Mouse (Mus musculus) forebrain, embryonic 10.5 days (tissue): ENCODE data around the gene Fcrla. TPM values are rescaled to one million over a fixed set of nuclear protein-coding genes. Genes with fewer than 3 reads are reported as not detected.
"Not testable (repeated sequence)": the region's sequence is repeated elsewhere in the genome, so short reads cannot be mapped to it uniquely, and the experiment has no call there.

Source experiments
- DNase-seq: peaks from one replicate; pipeline ENCODE4 v3.0.0-alpha.2; 2017; ENCODE audit warnings: low spot score; ENCODE audit errors: extremely low spot score
- H3K27ac ChIP-seq: fragments of 300-500 bp; sonication (generic); 2 replicates; pipeline ENCODE4 v1.5.1; 2016; ENCODE audit warnings: mild to moderate bottlenecking
- H3K27me3 ChIP-seq: fragments of 300-500 bp; sonication (generic); 2 replicates; pipeline ENCODE4 v1.6.1; 2016; ENCODE audit warnings: mild to moderate bottlenecking; ENCODE audit not compliant: poor library complexity, severe bottlenecking
- H3K36me3 ChIP-seq: fragments of 300-500 bp; sonication (generic); replicated peaks from 2 replicates; pipeline ENCODE4 v1.6.1; 2016; ENCODE audit warnings: mild to moderate bottlenecking, moderate library complexity
- H3K4me1 ChIP-seq: fragments of 300-500 bp; sonication (generic); 2 replicates; pipeline ENCODE4 v1.6.1; 2016
- H3K4me3 ChIP-seq: fragments of 300-500 bp; sonication (generic); 2 replicates; pipeline ENCODE4 v1.5.1; 2016; ENCODE audit warnings: mild to moderate bottlenecking, moderate library complexity
- H3K9me3 ChIP-seq: fragments of 300-500 bp; sonication (generic); 2 replicates; pipeline ENCODE4 v1.6.1; 2016; ENCODE audit warnings: mild to moderate bottlenecking, moderate library complexity
- WGBS: fragments of 180-500 bp; shearing (Covaris S2); methylation state at CpG from one replicate; pipeline ENCODE4 v1.1.7; 2016; 5-methylcytosine and 5-hydroxymethylcytosine counted together
- polyA plus RNA-seq: library from polyadenylated mRNA; unstranded; fragments of >200 nt; fragmentation: Nextera tagmentation; extraction: Ambion mirVana; gene quantifications from 2 replicates; pipeline ENCODE4 v1.2.1, GENCODE M21; 2016

Fcrla gene
- polyA plus RNA-seq, 1 experiment from 2014 or later, result not detected

DNA sequence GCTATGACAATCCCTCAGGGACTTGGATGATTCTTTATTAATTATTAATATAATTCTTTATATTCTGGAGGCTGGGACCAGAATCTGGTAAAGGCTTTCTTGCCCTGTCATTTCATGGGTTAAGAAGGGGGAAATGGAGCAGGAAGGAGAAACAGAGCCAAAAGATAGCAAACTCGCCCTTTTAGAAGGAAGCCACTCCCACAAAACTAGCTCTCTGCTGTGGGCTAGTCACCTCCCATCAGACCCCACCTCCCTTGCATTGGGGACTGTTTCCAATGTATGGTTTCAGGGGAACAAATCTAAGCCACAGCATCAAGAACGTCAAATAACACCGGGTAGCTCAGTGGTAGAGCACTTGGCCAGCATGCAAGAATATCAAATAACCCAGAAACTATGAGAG is 30.8 kb upstream of the Fcrla start:
- Histone ChIP-seq H3K9me3 (no peaks in the 10 kb centered on the region), H3K4me1 (no peaks in the 10 kb centered on the region), H3K36me3 (no peaks in the 10 kb centered on the region), H3K27ac (no peak overlapping the region), H3K4me3 (no peak overlapping the region), H3K27me3 (no peaks in the 10 kb centered on the region)
- 60% methylated on average over 3 of the region's 3 CpGs for WGBS
- DNase-seq, result no peak

DNA sequence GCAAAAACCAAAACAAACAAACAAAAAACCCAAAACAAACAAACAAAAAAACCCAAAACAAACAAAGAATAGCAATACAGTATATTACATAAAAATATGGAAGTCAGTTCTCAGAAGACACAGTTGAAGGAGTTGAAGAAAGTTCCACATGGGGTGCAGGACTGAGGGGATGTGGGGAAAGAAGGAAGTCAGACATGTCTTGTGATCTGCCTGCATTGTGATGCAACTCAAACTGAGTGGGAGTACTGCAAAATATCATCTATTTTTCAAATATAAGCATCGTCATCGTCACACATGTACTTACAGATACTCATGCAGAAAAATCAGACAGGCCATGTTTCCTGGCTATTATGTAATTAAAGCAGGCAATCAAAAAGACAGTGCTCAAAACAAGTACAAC is 25.8 kb upstream of the Fcrla start:
- no peak overlapping the region for H3K27ac ChIP-seq
- WGBS, result 91% methylated on average over 2 of the region's 2 CpGs
- no peaks in the 10 kb centered on the region for H3K9me3 ChIP-seq
- H3K36me3 ChIP-seq, result no peaks in the 10 kb centered on the region
- H3K4me1 ChIP-seq, result no peaks in the 10 kb centered on the region
- DNase-seq, result no peak
- no peaks in the 10 kb centered on the region for H3K27me3 ChIP-seq
- no peak overlapping the region for H3K4me3 ChIP-seq

DNA sequence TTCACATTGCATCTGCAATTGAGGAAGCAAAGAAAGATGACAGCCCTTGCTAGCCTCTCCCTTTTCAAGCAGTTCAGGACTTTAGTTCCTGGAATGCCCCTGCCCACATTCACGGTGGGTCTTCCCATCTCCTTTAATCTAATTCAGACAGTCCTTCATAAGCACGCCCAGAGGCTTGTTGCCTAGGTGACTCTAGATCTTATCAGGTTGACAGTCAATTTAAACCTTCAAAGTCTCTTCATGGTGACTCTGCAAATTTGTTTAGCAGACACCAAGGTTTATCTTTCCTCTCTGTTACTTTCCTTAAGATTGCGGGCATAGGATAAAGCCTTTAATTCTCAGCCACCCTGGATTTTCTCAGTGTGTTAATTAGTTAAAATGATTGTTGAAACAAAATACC is 23.4 kb upstream of the Fcrla start:
- Histone ChIP-seq H3K27ac (no peak overlapping the region), H3K27me3 (no peaks in the 10 kb centered on the region), H3K9me3 (peaks cover 6% of the 10 kb centered on the region), H3K4me1 (no peaks in the 10 kb centered on the region), H3K36me3 (no peaks in the 10 kb centered on the region), H3K4me3 (no peak overlapping the region)
- no peak for DNase-seq
- 70% methylated on average over 3 of the region's 3 CpGs for WGBS

DNA sequence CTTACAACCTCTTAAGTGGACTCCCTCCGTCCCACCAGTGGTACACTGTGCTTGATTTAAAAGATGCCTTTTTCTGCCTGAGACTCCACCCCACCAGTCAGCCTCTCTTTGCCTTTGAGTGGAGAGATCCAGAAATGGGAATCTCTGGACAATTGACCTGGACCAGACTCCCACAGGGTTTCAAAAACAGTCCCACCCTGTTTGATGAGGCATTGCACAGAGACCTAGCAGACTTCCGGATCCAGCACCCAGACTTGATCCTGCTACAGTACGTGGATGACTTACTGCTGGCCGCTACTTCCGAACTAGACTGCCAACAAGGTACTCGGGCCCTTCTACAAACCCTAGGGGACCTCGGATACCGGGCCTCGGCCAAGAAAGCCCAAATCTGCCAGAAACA is 17.5 kb upstream of the Fcrla start:
- H3K27me3 ChIP-seq, H3K4me1 ChIP-seq, H3K36me3 ChIP-seq, H3K4me3 ChIP-seq, DNase-seq, H3K27ac ChIP-seq: not testable (repeated sequence)
- peaks cover 29% of the 10 kb centered on the region for H3K9me3 ChIP-seq
- 94% methylated on average over 8 of the region's 9 CpGs for WGBS

DNA sequence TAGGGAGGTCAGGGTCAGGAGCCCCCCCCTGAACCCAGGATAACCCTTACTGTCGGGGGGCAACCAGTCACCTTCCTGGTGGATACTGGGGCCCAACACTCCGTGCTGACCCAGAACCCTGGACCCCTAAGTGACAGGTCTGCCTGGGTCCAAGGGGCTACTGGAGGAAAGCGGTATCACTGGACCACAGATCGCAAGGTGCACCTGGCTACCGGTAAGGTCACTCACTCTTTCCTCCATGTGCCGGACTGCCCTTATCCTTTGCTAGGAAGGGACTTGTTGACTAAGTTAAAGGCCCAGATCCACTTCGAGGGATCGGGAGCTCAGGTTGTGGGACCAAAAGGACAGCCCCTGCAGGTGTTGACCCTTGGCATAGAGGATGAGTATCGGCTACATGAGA is 16.8 kb upstream of the Fcrla start:
- H3K27ac ChIP-seq, H3K36me3 ChIP-seq, DNase-seq, H3K4me3 ChIP-seq, H3K27me3 ChIP-seq, H3K4me1 ChIP-seq: not testable (repeated sequence)
- 92% methylated on average over 9 of the region's 9 CpGs for WGBS
- peaks cover 29% of the 10 kb centered on the region for H3K9me3 ChIP-seq

DNA sequence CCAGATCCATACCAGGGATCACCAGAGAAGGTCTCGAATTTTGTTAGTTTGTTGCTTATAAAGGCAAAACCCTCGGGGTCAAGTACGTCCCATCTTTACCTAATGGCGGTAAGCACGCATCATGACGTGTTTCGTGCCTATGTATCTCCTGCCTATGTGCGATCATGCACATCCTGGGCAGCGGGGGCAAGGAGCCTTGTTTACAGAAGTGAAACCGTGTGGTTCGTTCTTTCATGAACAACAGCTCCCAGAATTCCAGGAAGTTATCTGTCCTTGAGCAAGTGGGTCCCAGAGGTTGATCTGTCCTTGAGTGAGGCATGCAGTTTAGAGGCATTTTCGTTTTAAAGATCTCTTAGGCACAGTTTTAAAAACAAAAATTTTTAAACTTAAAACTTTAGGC is 11.9 kb upstream of the Fcrla start:
- H3K4me1 ChIP-seq, result no peaks in the 10 kb centered on the region
- H3K9me3 ChIP-seq, result peaks cover 20% of the 10 kb centered on the region
- H3K4me3 ChIP-seq, result no peak overlapping the region
- no peak for DNase-seq
- WGBS, result 91% methylated on average over 12 of the region's 12 CpGs
- no peaks in the 10 kb centered on the region for H3K36me3 ChIP-seq
- H3K27ac ChIP-seq, result no peak overlapping the region
- H3K27me3 ChIP-seq, result no peaks in the 10 kb centered on the region

DNA sequence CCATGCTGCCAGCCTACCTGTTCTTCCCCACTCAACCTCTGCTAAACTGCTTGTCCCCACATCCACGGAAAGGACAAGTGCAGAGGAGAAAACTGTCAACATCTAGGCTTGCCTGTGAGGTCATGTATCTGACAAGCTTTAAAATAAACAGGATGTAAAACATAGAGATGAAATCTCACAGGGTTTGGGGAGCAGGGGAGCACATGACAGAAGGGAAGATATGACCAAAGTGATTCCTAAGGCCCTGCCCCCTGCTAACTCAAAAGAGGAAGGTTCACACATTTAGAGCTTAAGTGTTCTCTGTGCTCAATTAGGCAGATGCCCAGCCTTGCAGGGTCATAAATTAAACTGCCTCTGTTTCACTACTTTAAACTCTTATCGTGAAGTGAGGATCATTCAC is 7.0 kb upstream of the Fcrla start:
- no peaks in the 10 kb centered on the region for H3K36me3 ChIP-seq
- H3K27me3 ChIP-seq, result no peaks in the 10 kb centered on the region
- H3K4me3 ChIP-seq, result no peak overlapping the region
- H3K9me3 ChIP-seq, result no peaks in the 10 kb centered on the region
- DNase-seq, result no peak
- H3K27ac ChIP-seq, result no peak overlapping the region
- WGBS, result 87% methylated on average over 2 of the region's 2 CpGs
- H3K4me1 ChIP-seq, result no peaks in the 10 kb centered on the region

DNA sequence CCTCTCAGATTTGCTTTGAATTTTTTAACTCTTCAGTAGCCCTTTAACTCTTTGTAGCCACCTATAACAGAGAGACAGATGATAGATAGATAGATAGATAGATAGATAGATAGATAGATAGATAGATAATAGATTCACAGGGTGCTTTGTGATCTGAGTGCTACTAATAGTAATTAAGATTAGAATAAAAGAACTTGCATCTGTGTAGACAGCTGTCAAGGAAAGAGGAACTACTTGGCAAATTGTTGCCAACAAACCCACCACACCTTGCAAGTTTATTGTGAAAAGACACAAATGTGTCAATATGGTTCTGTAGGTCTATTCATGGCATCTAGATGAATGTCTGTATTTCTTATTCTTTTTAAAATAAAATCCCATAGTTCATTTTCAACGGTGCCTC is 6.6 kb upstream of the Fcrla start:
- Histone ChIP-seq H3K4me3 (no peak overlapping the region), H3K36me3 (no peaks in the 10 kb centered on the region), H3K9me3 (no peaks in the 10 kb centered on the region), H3K27ac (no peak overlapping the region), H3K27me3 (no peaks in the 10 kb centered on the region), H3K4me1 (no peaks in the 10 kb centered on the region)
- WGBS, result 83% methylated on average over 1 of the region's 1 CpGs
- DNase-seq, result no peak

DNA sequence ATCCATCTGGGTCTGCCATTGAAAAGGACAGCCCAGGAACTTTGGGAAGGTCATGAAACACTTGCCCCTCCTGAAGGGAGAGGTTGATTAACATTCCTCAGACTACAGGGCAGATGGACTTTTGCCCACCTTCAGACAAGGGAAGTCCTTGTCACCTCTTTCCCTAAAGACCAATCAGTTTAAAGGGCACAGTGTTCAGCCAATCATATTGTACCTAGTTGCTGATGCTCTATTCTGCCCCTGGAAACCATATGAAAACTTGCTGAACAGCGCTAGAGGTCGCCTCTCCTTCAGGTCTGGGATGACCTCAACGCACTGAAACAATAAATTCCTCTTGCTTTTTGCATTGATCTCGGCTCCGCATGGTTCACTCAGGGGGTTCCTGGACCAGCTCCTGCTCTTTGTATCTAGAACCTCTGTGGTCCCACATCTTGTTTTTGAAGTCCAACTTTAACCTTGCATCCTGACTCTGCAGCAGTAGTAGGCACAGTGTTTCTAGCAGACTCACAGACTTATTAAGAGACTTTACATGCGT is 6.1 kb upstream of the Fcrla start:
- Histone ChIP-seq H3K27me3 (no peaks in the 10 kb centered on the region), H3K27ac (no peak overlapping the region), H3K4me3 (no peak overlapping the region), H3K36me3 (no peaks in the 10 kb centered on the region), H3K9me3 (no peaks in the 10 kb centered on the region), H3K4me1 (no peaks in the 10 kb centered on the region)
- WGBS, result 73% methylated on average over 6 of the region's 6 CpGs
- no peak for DNase-seq

DNA sequence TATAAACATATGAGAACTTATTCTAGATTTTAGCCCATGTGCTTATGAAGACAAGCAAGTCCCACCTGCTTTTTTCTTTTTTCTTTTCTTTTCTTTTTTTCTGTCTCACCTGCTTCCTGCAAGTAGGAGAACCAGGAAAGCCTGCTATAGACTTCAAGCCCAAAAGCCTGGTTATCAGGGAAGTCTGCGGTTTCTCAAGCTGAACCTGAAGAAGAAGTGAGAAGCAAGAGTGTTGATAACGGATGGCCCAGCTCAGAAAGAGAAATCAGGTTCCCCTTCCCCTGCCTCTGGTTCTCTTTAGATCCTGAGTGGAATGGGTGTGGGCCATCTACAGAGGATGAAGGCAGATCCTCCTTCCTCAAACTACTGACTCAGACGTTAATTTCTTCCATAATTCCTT is 4.7 kb upstream of the Fcrla start:
- H3K4me3 ChIP-seq, result no peak overlapping the region
- WGBS, result 80% methylated on average over 3 of the region's 3 CpGs

DNA sequence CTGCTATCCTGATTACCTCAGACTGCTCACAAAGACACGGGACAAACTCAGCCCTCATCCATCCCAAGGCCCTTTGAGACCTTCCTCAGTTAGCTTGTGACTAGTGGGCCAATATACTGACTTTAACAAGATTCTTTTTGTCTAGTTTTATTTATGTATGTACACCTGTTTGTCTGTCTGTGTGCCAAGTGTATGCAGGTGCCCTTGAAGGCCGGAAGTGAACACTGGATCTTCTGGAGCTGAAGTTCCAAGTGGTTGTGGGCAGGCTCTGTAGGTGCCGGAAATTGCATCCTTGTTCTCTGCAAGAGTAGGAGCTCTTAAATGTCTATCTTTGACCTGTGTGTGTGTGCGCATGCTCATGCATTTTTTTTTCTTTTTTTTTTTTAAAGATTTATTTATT is 1.9 kb upstream of the Fcrla start:
- Histone ChIP-seq H3K4me1 (no peaks in the 10 kb centered on the region), H3K27ac (no peak overlapping the region), H3K9me3 (no peaks in the 10 kb centered on the region)

More for the DNA sequence above, 4.7 kb upstream of the Fcrla start:
- H3K9me3 ChIP-seq, result no peaks in the 10 kb centered on the region
- no peak for DNase-seq
- no peaks in the 10 kb centered on the region for H3K27me3 ChIP-seq
- no peaks in the 10 kb centered on the region for H3K36me3 ChIP-seq
- H3K4me1 ChIP-seq, result no peaks in the 10 kb centered on the region
- H3K27ac ChIP-seq, result no peak overlapping the region

DNA sequence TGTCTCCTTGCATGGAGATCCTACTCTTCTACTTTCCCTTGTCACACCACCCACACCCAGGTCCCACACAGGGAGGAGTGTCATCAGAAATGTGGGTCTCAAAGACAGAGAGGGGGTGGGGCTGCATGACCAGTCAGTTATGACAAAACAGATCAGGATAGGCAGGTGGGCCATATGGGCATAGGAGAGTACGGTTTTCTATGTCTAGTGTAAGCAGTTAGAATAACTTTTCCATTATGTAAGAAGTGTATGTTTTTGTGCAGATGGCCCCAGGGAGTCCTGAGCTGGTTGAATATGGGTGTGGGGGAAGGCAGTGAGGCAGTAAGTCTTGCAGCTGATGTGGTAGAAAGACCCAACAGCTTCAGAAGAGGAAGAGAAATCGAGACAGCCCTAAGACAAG is 1.1 kb upstream of the Fcrla start:
- DNase-seq, result no peak
- 90% methylated on average over 2 of the region's 2 CpGs for WGBS
- Histone ChIP-seq H3K36me3 (no peaks in the 10 kb centered on the region), H3K27me3 (no peaks in the 10 kb centered on the region), H3K27ac (no peak overlapping the region), H3K4me3 (no peak overlapping the region), H3K9me3 (no peaks in the 10 kb centered on the region), H3K4me1 (no peaks in the 10 kb centered on the region)

More for the DNA sequence above, 1.9 kb upstream of the Fcrla start:
- Histone ChIP-seq H3K27me3 (no peaks in the 10 kb centered on the region), H3K36me3 (no peaks in the 10 kb centered on the region), H3K4me3 (no peak overlapping the region)
- WGBS, result 88% methylated on average over 4 of the region's 4 CpGs
- DNase-seq, result no peak

DNA sequence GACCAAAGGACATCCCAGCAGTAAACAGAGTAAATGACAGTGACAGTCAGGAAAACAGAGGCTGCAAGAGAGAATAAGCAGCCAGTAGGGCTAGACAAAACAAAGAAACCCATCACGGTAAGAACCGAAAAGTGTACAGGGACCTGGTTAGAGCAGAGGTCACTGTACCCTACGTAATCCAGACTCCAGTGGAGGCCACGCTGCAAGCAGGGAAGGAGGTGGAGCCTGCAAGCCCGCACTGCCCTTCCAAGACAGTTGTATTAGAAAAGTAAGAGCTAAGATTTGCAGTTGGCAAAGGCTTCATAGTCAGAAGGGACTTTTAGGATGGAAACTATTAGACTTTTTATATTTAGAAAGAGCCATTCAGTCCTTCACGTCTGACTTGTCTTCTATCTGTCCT is 442 bp downstream of the Fcrla start:
- no peak overlapping the region for H3K4me3 ChIP-seq
- no peaks in the 10 kb centered on the region for H3K27me3 ChIP-seq
- DNase-seq, result no peak
- H3K27ac ChIP-seq, result no peak overlapping the region
- H3K36me3 ChIP-seq, result no peaks in the 10 kb centered on the region
- H3K9me3 ChIP-seq, result no peaks in the 10 kb centered on the region
- WGBS, result 68% methylated on average over 6 of the region's 6 CpGs
- no peaks in the 10 kb centered on the region for H3K4me1 ChIP-seq

DNA sequence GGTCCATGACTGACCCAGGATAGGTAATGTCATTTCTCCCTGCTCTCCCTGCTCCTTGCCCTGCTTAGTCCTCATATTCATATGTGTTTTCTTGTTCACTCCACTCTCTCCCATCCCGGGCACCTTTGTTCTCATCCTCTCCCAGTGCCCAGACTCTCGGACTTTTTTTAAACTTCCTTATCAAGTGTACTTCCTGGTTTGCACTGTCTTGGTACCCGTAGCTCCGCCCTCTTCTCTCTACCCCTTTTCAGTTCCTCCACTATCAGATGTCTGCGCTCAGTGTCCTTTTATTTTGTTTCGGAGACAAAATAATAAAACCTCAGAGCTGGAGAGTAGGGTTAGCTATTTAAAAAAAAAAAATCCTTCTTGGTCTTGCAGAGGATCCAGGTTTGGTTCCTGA is 2.9 kb downstream of the Fcrla start:
- H3K36me3 ChIP-seq, result no peaks in the 10 kb centered on the region
- no peak overlapping the region for H3K4me3 ChIP-seq
- no peaks in the 10 kb centered on the region for H3K4me1 ChIP-seq
- no peaks in the 10 kb centered on the region for H3K9me3 ChIP-seq
- H3K27ac ChIP-seq, result no peak overlapping the region
- no peak for DNase-seq
- no peaks in the 10 kb centered on the region for H3K27me3 ChIP-seq
- WGBS, result 85% methylated on average over 6 of the region's 6 CpGs
